Mouse (Mus musculus) midbrain, embryonic 16.5 days (tissue): Measurements from ENCODE around the gene Rtca. TPM values are rescaled to one million over a fixed set of nuclear protein-coding genes. Genes with fewer than 3 reads are reported as not detected.

Source experiments
- ATAC-seq: fragments of 200-750 bp; cut with Nextera tagmentation; 2 replicates; pipeline ENCODE4 v1.8.0; 2017; ENCODE audit warnings: moderate TSS enrichment
- H3K27ac ChIP-seq: fragments of 300-500 bp; sonication (generic); 2 replicates; pipeline ENCODE4 v1.5.1; 2014; ENCODE audit warnings: mild to moderate bottlenecking, low read length, mixed read lengths
- H3K27me3 ChIP-seq: fragments of 300-500 bp; sonication (generic); 2 replicates; pipeline ENCODE4 v1.6.1; 2014; ENCODE audit warnings: low read depth, low read length, mixed read lengths; ENCODE audit not compliant: control insufficient read depth, insufficient read depth
- H3K36me3 ChIP-seq: fragments of 300-500 bp; sonication (generic); 2 replicates; pipeline ENCODE4 v1.6.1; 2014; ENCODE audit warnings: mild to moderate bottlenecking, low read length, moderate library complexity, mixed read lengths; ENCODE audit not compliant: control insufficient read depth, insufficient read depth
- H3K4me1 ChIP-seq: fragments of 300-500 bp; sonication (generic); 2 replicates; pipeline ENCODE4 v1.6.1; 2014; ENCODE audit warnings: mild to moderate bottlenecking, low read length, mixed read lengths; ENCODE audit not compliant: control insufficient read depth, insufficient read depth
- H3K4me2 ChIP-seq: fragments of 300-500 bp; sonication (generic); 2 replicates; pipeline ENCODE4 v1.6.1; 2014; ENCODE audit warnings: mild to moderate bottlenecking, low read length, mixed read lengths
- H3K4me3 ChIP-seq: fragments of 300-500 bp; sonication (generic); 2 replicates; pipeline ENCODE4 v1.5.1; 2014; ENCODE audit warnings: low read depth, mild to moderate bottlenecking, low read length, moderate library complexity, mixed read lengths
- H3K9ac ChIP-seq: fragments of 300-500 bp; sonication (generic); 2 replicates; pipeline ENCODE4 v1.6.1; 2014; ENCODE audit warnings: low read depth, low read length, mixed read lengths
- H3K9me3 ChIP-seq: fragments of 300-500 bp; sonication (generic); replicated peaks from 2 replicates; pipeline ENCODE4 v1.6.1; 2014; ENCODE audit warnings: mild to moderate bottlenecking, low read length, mixed read lengths; ENCODE audit not compliant: control insufficient read depth, poor library complexity, severe bottlenecking
- WGBS: fragments of 180-500 bp; shearing (Covaris S2); extraction: QIAGEN DNeasy Blood & Tissue Kit; methylation state at CpG from one replicate; pipeline ENCODE4 v1.1.7; 2014; 5-methylcytosine and 5-hydroxymethylcytosine counted together
- polyA plus RNA-seq: library from polyadenylated mRNA; unstranded; fragments of >200 nt; fragmentation: Nextera tagmentation; extraction: Ambion mirVana; gene quantifications from 2 replicates; pipeline ENCODE4 v1.2.1, GENCODE M21; 2015

The Rtca gene
- polyA plus RNA-seq, 1 experiment from 2014 or later, result 116 TPM

DNA sequence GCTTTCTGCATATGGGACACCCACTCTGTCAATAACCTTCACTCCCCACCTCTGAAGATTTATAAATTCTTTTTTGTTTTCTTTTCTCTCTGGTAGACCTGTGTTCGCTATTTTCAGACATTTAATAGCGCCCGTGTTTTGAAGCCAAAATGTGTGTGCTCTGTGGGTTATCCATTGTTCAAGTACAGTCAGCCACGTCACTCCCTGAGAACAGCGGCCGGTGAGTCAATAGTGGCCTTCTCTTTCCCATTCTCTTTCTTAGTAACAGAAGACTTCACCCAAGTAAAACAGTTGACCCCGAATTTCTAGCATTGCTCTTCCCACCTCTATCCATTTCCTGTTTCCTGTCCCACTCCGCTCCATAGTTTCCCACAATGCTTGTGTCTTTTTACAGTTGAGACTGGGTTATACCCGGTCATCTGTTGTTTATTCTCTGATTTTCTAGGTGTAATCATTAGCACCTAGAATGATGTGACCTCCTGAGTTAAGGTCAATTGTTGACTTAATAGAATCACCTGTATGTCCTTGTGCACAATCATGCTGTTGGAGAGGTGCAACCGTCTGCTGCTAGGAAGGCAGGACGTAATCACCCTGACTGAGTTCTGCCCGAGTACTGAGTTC is 12.2 kb upstream of the Rtca start:
- ATAC-seq, result no peak
- Histone ChIP-seq H3K4me3 (no peak overlapping the region), H3K9ac (no peak overlapping the region), H3K9me3 (no peaks in the 10 kb centered on the region), H3K4me1 (no peaks in the 10 kb centered on the region), H3K27ac (no peak overlapping the region), H3K27me3 (no peaks in the 10 kb centered on the region), H3K4me2 (no peak overlapping the region), H3K36me3 (peaks cover 4% of the 10 kb centered on the region; the same call in 1 of the 2 replicates)
- 78% methylated on average over 12 of the region's 12 CpGs for WGBS

DNA sequence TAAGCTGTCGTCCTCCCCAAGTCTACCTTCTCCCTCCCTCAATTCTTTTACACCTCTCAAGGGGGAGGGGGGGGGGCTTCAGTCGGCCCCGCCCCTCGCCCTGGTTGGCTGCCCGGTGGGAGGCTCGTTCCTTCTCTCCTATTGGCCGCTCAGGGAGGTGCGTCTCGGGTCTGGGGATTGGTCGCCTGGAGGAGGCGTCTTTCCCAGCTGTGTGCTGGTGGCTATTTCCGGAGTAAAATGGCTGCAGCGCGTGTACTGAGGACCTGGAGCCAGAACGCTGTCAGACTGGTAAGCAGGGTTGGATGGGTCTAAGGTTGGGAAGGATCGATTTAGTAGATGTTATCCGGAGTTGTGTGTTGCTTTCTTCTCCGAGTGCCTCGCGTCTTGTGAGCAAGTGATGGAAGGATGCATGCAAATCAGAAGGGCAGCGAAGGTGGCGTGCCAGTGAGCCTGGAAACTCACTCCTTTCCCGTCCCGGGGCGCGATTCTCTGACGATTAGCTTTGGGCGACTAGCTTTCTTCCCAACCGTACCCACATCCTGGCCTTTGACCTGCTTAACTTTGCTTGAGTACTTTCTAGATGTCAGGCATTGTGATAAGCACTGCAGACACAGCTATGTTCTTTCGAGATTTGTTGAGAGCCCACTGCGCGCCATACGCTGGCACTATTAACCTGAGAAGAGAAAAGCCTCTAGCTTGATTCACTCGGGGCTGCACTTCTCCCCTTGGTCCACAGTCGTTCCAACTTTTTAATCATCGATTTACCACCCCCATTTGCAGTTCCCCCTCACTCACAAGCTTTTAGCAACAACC is 5.1 kb upstream of the Rtca start, which contains the start of gene Dbt:
Gene Dbt (plus strand): TSS at position 167 of the 813 bp plus-strand sequence.
- peak; percentile 94 for ATAC-seq
- no peaks in the 10 kb centered on the region for H3K9me3 ChIP-seq
- under 1% methylated on average over 36 of the region's 36 CpGs for WGBS
- peak within 1 kb of the TSS; percentile 73 for H3K9ac ChIP-seq
- H3K27me3 ChIP-seq, result no peaks in the 10 kb centered on the region
- peaks cover 10% of the 10 kb centered on the region for H3K4me1 ChIP-seq
- peak within 1 kb of the TSS; percentile 67 for H3K4me3 ChIP-seq
- peak within 1 kb of the TSS; percentile 83 for H3K4me2 ChIP-seq
- peak within 1 kb of the TSS; percentile 61 for H3K27ac ChIP-seq
- no peaks in the 10 kb centered on the region; the same call in 1 of the 2 replicates for H3K36me3 ChIP-seq

DNA sequence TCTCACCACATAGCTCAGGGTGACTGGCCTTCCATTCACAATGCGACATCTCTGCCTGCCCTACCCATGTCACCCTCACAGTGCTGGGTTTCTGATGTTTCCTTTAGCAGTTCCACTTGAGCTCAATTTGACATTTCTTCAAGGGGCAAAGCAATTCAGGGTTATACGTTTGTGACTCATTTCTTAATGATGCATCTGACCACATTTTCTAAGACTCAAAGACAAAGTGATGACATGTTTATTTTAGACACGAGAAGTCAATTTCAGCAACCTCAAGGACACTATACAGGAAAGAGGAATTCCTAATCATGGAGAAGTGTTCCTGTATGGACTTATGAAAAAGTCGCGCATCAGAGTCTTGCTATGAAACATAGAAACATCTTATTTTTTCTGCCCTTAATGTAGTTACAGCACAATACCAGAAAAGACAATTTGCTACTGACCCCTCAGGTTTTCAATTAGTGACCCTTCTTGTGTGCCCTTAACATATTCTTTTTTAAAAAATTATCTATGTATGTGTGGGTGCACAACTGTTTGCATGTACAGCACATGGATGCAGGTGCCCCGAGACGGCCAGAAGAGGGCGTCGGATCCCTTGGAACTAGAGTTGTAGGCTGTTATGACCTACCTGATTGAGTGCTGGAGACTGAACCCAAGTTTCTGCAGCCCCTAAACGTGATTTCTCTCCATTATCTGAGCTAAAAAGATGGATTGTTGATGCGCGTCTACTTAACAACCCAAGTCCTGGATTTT is 4.3 kb upstream of the Rtca start:
- 46% methylated on average over 12 of the region's 12 CpGs for WGBS
- Histone ChIP-seq H3K9me3 (no peaks in the 10 kb centered on the region), H3K27ac (peak overlapping the region; percentile 61; the same call in 1 of the 2 replicates), H3K9ac (peak overlapping the region; percentile 73; the same call in 1 of the 2 replicates), H3K4me1 (peaks cover 10% of the 10 kb centered on the region), H3K36me3 (no peaks in the 10 kb centered on the region), H3K4me3 (peak overlapping the region; percentile 67), H3K4me2 (peak overlapping the region; percentile 83), H3K27me3 (no peaks in the 10 kb centered on the region)
- peak; percentile 18 for ATAC-seq

DNA sequence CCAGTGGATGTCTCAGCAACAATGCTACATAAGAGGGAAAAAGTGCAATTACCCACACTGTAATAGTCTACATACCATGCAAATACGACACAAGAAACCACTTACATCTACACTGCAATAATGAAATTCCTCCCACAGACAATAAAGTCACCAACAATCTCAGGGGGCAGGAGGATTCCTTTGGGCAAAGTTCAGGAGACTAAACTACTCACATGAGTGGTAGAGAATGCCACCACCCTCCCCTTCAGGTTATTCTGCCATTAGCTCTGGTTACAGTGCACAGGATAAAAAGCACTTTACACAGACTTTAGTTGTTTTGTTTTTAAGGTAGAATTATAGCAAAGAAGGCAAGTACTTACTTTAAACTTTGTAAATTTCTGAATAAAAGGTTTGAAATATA is 12.3 kb downstream of the Rtca start:
- H3K27ac ChIP-seq, result no peak overlapping the region
- no peak overlapping the region for H3K4me3 ChIP-seq
- H3K9ac ChIP-seq, result no peak overlapping the region
- H3K36me3 ChIP-seq, result peaks cover 39% of the 10 kb centered on the region
- no peaks in the 10 kb centered on the region for H3K9me3 ChIP-seq
- ATAC-seq, result no peak
- WGBS, result 91% methylated on average over 1 of the region's 1 CpGs
- no peaks in the 10 kb centered on the region for H3K27me3 ChIP-seq
- H3K4me2 ChIP-seq, result no peak overlapping the region
- H3K4me1 ChIP-seq, result no peaks in the 10 kb centered on the region

DNA sequence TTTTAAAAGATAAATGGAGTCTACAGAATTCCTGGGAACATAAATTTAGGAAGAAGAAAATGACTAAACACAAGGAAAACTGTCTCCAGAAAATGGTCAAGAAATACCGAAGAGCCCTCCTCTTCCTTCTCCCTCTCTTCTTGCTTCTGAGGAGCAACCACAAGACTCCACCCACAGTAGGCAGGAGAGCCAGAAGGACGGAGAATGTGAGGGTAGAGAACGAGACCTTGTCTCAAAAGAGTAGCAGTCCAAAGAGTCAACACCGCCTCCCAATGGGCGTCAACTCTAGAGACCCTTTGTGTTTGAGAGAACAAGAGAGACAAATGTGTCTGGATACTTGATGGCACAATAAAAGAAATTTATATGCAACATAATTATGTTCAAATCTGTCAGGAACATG is 14.3 kb downstream of the Rtca start:
- no peaks in the 10 kb centered on the region for H3K9me3 ChIP-seq
- no peaks in the 10 kb centered on the region for H3K27me3 ChIP-seq
- no peaks in the 10 kb centered on the region for H3K4me1 ChIP-seq
- no peak overlapping the region for H3K4me2 ChIP-seq
- peaks cover 41% of the 10 kb centered on the region for H3K36me3 ChIP-seq
- no peak overlapping the region for H3K27ac ChIP-seq
- no peak for ATAC-seq
- no peak overlapping the region for H3K4me3 ChIP-seq
- H3K9ac ChIP-seq, result no peak overlapping the region
- WGBS, result 66% methylated on average over 5 of the region's 5 CpGs

DNA sequence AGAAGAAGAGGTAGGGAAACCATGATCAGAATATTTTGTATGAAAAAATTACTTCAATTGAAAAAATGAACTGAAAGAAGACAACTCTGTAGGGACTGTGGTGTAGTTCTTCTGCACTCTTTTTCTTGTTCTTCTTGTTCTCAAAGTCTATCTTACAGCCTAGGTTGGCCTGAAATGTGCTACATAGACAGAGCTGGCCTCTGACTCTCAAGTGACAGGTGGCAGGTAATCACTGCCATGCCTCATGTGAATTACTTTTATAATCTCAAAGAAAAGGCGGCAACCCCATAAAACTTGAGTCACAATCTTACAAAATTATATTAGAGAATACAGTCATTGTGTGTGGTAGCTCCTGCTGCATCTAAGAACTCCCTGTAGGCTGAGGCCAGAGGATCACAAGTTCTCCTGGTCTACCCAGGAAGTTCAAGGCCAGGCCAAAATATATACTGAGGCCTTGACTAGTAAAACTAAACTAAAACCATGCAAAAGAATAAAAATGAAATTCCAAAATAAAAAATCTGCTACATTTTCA is 16.0 kb downstream of the Rtca start:
- Histone ChIP-seq H3K9ac (no peak overlapping the region), H3K9me3 (no peaks in the 10 kb centered on the region), H3K4me2 (no peak overlapping the region), H3K4me3 (no peak overlapping the region), H3K4me1 (no peaks in the 10 kb centered on the region), H3K27me3 (no peaks in the 10 kb centered on the region), H3K27ac (no peak overlapping the region), H3K36me3 (peaks cover 44% of the 10 kb centered on the region)
- no peak for ATAC-seq
- WGBS, result 92% methylated on average over 1 of the region's 1 CpGs

DNA sequence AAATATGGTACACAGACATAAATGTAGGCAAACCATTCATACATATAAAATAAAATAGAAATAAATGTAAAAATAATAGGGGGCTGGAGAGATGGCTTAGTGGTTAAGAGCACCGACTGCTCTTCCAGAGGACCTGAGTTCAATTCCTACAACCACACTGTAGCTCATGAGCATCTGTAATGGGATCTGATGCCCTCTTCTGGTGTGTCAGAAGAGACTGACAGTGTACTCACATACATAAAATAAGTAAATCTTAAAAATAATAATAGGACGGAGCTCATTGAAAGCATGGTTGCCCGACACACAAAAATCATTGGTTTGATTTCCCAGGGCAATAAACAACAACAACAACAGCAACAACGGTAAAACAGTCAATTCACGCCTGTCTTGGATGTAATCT is 17.1 kb downstream of the Rtca start:
- no peaks in the 10 kb centered on the region for H3K9me3 ChIP-seq
- H3K27ac ChIP-seq, result no peak overlapping the region
- no peak overlapping the region for H3K9ac ChIP-seq
- peaks cover 42% of the 10 kb centered on the region for H3K36me3 ChIP-seq
- no peak overlapping the region for H3K4me3 ChIP-seq
- no peaks in the 10 kb centered on the region for H3K4me1 ChIP-seq
- 95% methylated on average over 5 of the region's 5 CpGs for WGBS
- H3K4me2 ChIP-seq, result no peak overlapping the region
- ATAC-seq, result no peak
- H3K27me3 ChIP-seq, result no peaks in the 10 kb centered on the region

DNA sequence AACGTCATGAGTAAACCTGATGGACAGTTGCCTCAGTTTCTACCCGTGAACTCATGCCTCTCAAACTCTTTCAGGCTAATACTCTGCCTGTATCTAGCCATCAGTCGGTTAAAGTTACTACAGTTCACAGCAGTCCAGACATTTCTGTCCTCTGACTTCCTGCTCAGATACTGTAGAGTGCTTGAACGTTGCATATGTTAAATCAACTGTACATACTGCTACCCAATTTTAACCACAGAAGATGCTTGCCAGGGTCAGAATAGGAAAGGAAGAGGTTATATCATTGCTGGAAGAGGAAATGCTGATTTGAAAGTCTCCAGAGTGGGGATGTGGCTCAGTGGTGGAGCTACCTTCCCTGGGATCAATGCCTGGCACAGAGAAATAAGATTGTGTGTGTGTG is 24.7 kb downstream of the Rtca start:
- H3K4me2 ChIP-seq, result no peak overlapping the region
- no peak overlapping the region for H3K9ac ChIP-seq
- H3K27me3 ChIP-seq, result no peaks in the 10 kb centered on the region
- no peak overlapping the region for H3K4me3 ChIP-seq
- WGBS, result 87% methylated on average over 4 of the region's 4 CpGs
- no peak overlapping the region for H3K27ac ChIP-seq
- no peaks in the 10 kb centered on the region for H3K4me1 ChIP-seq
- ATAC-seq, result no peak
- no peaks in the 10 kb centered on the region for H3K9me3 ChIP-seq
- H3K36me3 ChIP-seq, result peaks cover 9% of the 10 kb centered on the region
